Mouse (Mus musculus) lung, postnatal 0 days (tissue): ENCODE measurements around the gene Sftpd.

Experiments
- CTCF ChIP-seq: IDR thresholded peaks from 2 replicates; pipeline ENCODE4 v1.5.1; 2016; ENCODE audit warnings: antibody characterized with exemption, mild to moderate bottlenecking
- EP300 ChIP-seq: IDR thresholded peaks from 2 replicates; pipeline ENCODE4 v1.6.1; 2016; ENCODE audit warnings: antibody characterized with exemption, mild to moderate bottlenecking, control low read depth

DNA sequence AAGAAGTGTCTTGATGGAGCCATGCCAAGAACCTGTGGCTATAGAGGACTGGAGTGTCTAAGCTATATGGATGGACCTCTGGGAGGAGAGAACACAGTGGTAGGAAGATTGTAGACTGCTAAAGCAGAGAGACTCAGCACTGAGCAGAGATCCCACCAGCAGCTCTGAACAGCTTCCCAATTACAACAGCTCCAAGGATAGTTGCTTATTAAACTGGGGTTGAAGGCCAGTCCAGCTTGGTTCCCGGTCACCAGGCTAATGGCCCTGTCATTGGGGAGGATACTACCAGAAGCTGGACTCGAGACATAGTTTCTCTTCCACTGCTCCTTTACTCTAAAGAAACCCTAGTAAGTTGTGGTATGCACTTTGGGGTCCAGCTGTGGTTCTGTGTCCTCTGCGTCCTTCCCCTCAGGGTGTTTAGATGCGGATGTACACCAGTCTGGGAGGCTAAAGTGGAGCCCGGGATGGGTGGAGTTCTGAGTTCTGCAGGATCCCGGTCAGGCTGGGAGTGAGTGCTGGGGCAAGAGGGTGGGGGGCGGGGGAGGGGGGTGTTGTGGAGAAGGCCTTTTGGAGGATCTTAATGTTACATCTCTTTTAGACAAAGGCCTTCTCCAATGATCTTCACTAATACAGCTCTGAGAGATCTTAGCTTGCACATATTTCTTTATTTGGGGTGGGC lies 33.6 kb downstream of the Sftpd start, which contains the start of gene Mbl1:
- no peak for TF ChIP-seq CTCF
- TF ChIP-seq EP300, result no peak
